ENCODE assay signal across 23 mouse cellular contexts in the genomic region with DNA sequence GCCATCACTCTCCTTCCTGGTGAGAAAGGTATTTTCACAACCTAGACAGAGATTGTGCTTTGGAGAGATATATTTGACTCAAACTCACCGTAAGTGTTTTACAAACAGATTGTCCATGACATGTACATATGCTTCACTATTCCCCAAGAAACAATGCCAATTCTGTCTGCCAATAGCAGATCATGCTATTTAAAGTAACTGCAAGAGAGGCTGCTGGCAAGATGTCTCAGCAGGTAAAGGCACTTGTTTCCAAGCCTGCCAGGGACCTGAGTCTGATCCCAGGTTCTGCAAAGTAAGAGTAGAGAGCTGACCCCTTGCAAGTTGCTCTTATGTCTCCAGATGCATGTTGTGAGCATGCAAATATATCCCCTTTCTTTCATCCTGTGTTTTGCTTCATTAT.
DNase-seq lines count a peak whose midpoint lies in the region; ATAC-seq lines count a peak whose summit lies in the region.
"Had no signal": no experiment of that assay in that cellular context is flagged by ENCODE, and none has a peak within 500 bp of the region (broad histone marks: within the 10 kb centered on the region; RNA-seq: fewer than 3 reads in every experiment).

No protein-coding gene starts in this region.

- intact Hi-C loops in heart, postnatal 14 days (cut with DNase I), result no loop called here

- H3K27me3 ChIP-seq in midbrain, embryonic 11.5 days (ENCODE audit: control insufficient read depth, insufficient read depth, low read length), result no peaks in the 10 kb centered on the region
- no peaks in the 10 kb centered on the region for H3K27me3 ChIP-seq in midbrain, embryonic 13.5 days
- H3K27me3 ChIP-seq: embryonic facial prominence, embryonic 12.5 days; limb, embryonic 13.5 days; neural tube, embryonic 15.5 days had no signal

- no peaks in the 10 kb centered on the region for H3K9me3 ChIP-seq in midbrain, embryonic 11.5 days (ENCODE audit: control insufficient read depth, low read length)
- H3K9me3 ChIP-seq in midbrain, embryonic 13.5 days, result no peaks in the 10 kb centered on the region
- H3K9me3 ChIP-seq: embryonic facial prominence, embryonic 12.5 days; limb, embryonic 13.5 days; neural tube, embryonic 15.5 days had no signal

- no peak for ATAC-seq in midbrain, embryonic 11.5 days (ENCODE audit: low FRiP score)
- no peak for ATAC-seq in midbrain, embryonic 13.5 days
- ATAC-seq: hindbrain, embryonic 16.5 days had no signal

- no peaks in the 10 kb centered on the region for H3K4me1 ChIP-seq in midbrain, embryonic 11.5 days (ENCODE audit: control insufficient read depth, insufficient read depth, low read length)
- H3K4me1 ChIP-seq in midbrain, embryonic 13.5 days (replicated peaks), result no peaks in the 10 kb centered on the region
- H3K4me1 ChIP-seq: embryonic facial prominence, embryonic 12.5 days; limb, embryonic 13.5 days; neural tube, embryonic 15.5 days had no signal

- peak; percentile 8 for DNase-seq in midbrain, embryonic 11.5 days (ENCODE audit: low spot score, missing footprints)
- peak; percentile 75 for DNase-seq in cerebellum, adult 11-12 months
- peak; percentile 92 for DNase-seq in cerebellum, adult 9-10 months
- peak; percentile 54 to 73 for DNase-seq in cerebellum, postnatal 36 days
- no peak for DNase-seq in heart, postnatal 14 days
- DNase-seq in frontal cortex, postnatal 36 days (ENCODE audit: low spot score in 2 of 2), result no peak
- DNase-seq: adrenal gland, postnatal 25 days; B cell, adult 2 months; embryo, embryonic 11 days; kidney, adult 2 months; kidney, postnatal 36 days; layer of hippocampus, adult 9-11 months; lung, postnatal 36 days; midbrain, embryonic 14.5 days; retina, postnatal 1 day; right cerebral cortex, postnatal 14 days; thymus, postnatal 4 days had no signal

- 88% methylated on average over 1 of the region's 1 CpGs for WGBS in midbrain, embryonic 11.5 days
- WGBS in midbrain, embryonic 13.5 days, result 97% methylated on average over 1 of the region's 1 CpGs

- H3K4me2 ChIP-seq in midbrain, embryonic 11.5 days, result no peak overlapping the region
- no peak overlapping the region for H3K4me2 ChIP-seq in midbrain, embryonic 13.5 days (replicated peaks)
- H3K4me2 ChIP-seq: embryonic facial prominence, embryonic 12.5 days; limb, embryonic 13.5 days; liver, embryonic 11.5 days; neural tube, embryonic 15.5 days had no signal

- H3K36me3 ChIP-seq in midbrain, embryonic 11.5 days (ENCODE audit: control insufficient read depth, insufficient read depth, low read length), result no peaks in the 10 kb centered on the region
- H3K36me3 ChIP-seq in midbrain, embryonic 13.5 days, result no peaks in the 10 kb centered on the region
- H3K36me3 ChIP-seq: embryonic facial prominence, embryonic 12.5 days; limb, embryonic 13.5 days; neural tube, embryonic 15.5 days had no signal

- H3K9ac ChIP-seq in midbrain, embryonic 11.5 days (ENCODE audit: low read length), result no peak overlapping the region
- no peak overlapping the region for H3K9ac ChIP-seq in midbrain, embryonic 13.5 days (replicated peaks)
- H3K9ac ChIP-seq: embryonic facial prominence, embryonic 12.5 days; limb, embryonic 13.5 days; neural tube, embryonic 15.5 days had no signal

- H3K4me3 ChIP-seq in midbrain, embryonic 11.5 days (ENCODE audit: low read depth, low read length), result no peak overlapping the region
- H3K4me3 ChIP-seq in midbrain, embryonic 13.5 days (replicated peaks), result no peak overlapping the region
- H3K4me3 ChIP-seq: embryonic facial prominence, embryonic 12.5 days; limb, embryonic 13.5 days; neural tube, embryonic 15.5 days had no signal

- H3K27ac ChIP-seq in midbrain, embryonic 11.5 days (ENCODE audit: low read depth, low read length), result no peak overlapping the region
- no peak overlapping the region for H3K27ac ChIP-seq in midbrain, embryonic 13.5 days
- H3K27ac ChIP-seq: embryonic facial prominence, embryonic 12.5 days; limb, embryonic 13.5 days; neural tube, embryonic 15.5 days had no signal

Comparison
In these comparisons a context has a peak if more than half of its experiments do, and no peak if none do; other contexts are left out.
1. DNase-seq: peak in midbrain, embryonic 11.5 days (single experiment), cerebellum, adult 11-12 months (single experiment), cerebellum, adult 9-10 months (single experiment) and cerebellum, postnatal 36 days (2 of 2); none in heart, postnatal 14 days (0 of 2) and frontal cortex, postnatal 36 days (0 of 2).